Mouse (Mus musculus): ENCODE results near the gene Gm49630. TPM values are rescaled to one million over a fixed set of nuclear protein-coding genes. Genes with fewer than 3 reads are reported as not detected.
"Not testable (repeated sequence)": the region's sequence is repeated elsewhere in the genome, so short reads cannot be mapped to it uniquely, and the experiment has no call there.

Gene Gm49630
- not detected in 2 replicates for polyA plus RNA-seq (2011; ENCODE audit: insufficient read depth, insufficient read length, low replicate concordance, missing spikeins)

DNA sequence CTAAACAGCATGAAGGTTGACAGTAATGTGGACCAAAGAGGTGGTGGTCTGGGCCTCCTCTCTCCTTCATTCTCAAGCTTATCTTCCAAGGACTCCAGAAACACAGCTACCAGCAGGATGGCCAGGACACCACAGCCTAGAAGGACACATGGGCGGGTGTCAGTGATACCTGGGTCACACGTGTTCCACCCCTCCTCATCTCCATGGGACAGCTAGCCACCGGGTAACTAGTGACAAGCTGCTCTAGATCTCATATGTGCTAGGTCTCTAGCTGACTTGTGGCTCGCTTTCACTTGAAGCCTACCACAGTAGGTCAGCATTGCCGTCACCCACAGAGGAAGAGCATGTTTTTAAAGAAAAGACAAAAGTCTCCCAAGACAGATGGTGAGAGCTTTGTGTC is at the start of gene Gm49630:
TSS of gene Gm49630 (minus strand) at position 101 of the 400 bp plus-strand sequence.
- H3K4me3 ChIP-seq (replicated peaks; ENCODE audit: control insufficient read depth, low read depth, low read length); H3K4me1 ChIP-seq (ENCODE audit: control insufficient read depth, insufficient read depth, low read length); H3K27ac ChIP-seq (ENCODE audit: control insufficient read depth, insufficient read depth, low read depth, low read length, poor library complexity): not testable (repeated sequence)
- 77% methylated on average over 3 of the region's 5 CpGs for WGBS

DNA sequence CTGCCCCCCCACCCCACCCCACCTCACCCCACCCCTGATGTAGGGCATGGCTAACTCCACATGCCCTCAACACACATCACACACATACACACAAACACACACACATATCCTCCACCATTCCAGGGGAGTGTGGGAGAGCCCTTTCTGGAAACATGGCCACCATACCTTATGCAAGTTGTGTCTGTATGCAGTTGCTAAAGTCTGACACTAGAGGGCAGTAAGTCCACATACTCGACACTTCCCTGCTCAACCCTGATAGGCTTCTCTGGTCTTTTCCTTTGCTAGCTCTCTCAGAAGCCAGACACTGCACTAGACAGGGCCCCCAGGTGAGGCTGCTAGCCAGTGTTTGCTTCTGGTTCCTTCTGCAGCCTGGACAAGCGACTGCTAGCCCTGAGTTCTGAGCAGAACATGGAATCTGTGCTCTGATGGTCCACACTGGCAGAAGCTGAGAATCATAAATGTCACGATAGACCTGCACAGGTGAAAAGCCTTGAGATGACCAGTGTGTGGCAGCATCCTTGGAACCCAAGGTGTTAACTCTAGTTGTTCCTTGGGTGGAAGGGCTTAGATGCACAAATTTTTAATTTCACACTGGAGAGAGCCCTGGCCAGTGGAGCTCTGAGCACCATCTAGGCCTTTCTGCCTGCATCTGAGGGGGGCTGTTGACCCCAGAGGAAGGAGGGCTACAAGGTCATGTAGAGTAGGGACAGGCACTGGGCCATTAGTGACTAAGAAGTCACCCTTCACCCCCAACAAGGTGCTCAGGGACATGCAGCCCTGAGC is 48.6 kb upstream of the Gm49630 start:
- 33% methylated on average over 3 of the region's 3 CpGs for WGBS
- H3K27ac ChIP-seq (ENCODE audit: control insufficient read depth, insufficient read depth, low read depth, low read length, poor library complexity); H3K4me3 ChIP-seq (replicated peaks; ENCODE audit: control insufficient read depth, low read depth, low read length); H3K4me1 ChIP-seq (ENCODE audit: control insufficient read depth, insufficient read depth, low read length): not testable (repeated sequence)
- 0 out of 2 replicates have a peak, but pooled peaks have one; percentile 7 for TF ChIP-seq CTCF (IDR thresholded peaks at IDR 0.05; ENCODE audit: control insufficient read depth, insufficient read depth, low read length)

DNA sequence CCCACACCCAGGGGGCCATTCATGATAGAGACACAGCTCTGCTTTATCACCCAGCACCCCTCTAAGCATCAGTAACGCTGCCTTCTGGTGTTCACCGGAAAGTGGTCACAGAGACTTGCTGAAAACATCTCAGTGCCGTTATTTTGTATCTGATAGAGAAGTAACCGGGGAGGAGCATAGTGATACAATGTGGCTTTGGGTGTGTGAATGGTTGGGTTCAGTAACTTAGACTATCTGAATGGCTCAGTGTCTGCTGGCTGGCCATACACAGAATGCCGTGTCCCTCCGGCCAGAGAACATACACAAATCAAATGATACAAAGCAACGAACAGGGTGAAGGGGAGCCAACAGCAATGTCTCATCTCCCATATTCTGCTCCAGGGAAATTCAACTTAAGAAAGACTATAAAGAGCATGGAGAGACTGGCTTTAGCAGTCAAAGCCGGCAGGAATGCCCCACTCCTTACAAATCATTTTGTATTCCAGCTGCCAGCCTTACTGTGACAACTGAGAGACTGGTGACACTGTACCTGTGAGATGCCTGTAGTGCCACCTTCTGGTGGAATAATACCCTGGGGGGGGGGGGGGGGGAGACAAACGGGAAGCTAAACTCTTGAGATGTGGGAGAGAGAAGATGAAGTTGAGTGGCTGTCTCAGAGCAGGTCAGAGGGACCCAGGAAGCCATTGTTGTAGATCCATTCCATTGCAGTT is 43.0 kb upstream of the Gm49630 start:
- H3K4me3 ChIP-seq (replicated peaks; ENCODE audit: control insufficient read depth, low read depth, low read length); H3K27ac ChIP-seq (ENCODE audit: control insufficient read depth, insufficient read depth, low read depth, low read length, poor library complexity); H3K4me1 ChIP-seq (ENCODE audit: control insufficient read depth, insufficient read depth, low read length): not testable (repeated sequence)
- WGBS: 74% methylated on average over 8 of the region's 9 CpGs

DNA sequence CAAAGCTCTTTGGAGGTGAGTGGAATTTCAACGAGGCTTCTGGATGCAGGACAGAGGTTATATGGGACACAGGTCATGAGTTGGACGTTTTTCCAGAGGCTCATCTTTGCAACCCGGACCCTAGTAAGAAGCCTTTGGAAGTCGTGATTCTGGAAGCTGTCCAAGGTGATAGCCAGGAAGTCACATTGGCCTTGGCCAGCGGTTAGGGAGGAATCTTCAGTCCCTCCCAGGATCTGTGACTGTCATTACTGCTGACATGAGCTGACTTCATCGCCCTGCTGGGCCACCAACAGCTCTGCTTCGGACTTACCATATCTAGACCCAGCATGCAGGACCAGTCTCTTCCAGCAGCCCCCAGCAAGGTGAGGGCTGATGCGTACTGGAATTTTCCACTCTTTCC is 41.6 kb upstream of the Gm49630 start:
- not testable (repeated sequence) for H3K4me1 ChIP-seq (ENCODE audit: control insufficient read depth, insufficient read depth, low read length); H3K27ac ChIP-seq (ENCODE audit: control insufficient read depth, insufficient read depth, low read depth, low read length, poor library complexity); H3K4me3 ChIP-seq (replicated peaks; ENCODE audit: control insufficient read depth, low read depth, low read length)
- 77% methylated on average over 8 of the region's 8 CpGs for WGBS

DNA sequence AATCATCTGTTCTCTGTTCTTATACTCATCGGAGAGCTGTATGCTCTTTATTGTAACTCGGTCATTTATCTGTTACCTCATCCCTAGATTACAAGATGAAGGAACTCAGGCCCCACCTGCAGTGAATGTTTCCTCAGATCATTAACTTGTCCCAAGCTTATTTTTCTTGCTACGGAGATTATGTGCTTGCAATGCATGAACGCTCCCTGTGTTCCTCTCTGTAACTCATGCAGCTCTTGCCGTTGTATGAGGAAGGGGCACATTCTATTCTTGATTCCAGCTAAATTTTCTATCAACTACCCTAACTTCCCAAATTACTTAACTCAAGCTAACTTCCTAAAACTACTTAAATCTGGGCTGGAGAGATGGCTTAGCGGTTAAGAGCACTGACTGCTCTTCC is 28.0 kb upstream of the Gm49630 start:
- 74% methylated on average over 6 of the region's 6 CpGs for WGBS
- not testable (repeated sequence) for H3K4me1 ChIP-seq (ENCODE audit: control insufficient read depth, insufficient read depth, low read length); H3K27ac ChIP-seq (ENCODE audit: control insufficient read depth, insufficient read depth, low read depth, low read length, poor library complexity); H3K4me3 ChIP-seq (replicated peaks; ENCODE audit: control insufficient read depth, low read depth, low read length)

DNA sequence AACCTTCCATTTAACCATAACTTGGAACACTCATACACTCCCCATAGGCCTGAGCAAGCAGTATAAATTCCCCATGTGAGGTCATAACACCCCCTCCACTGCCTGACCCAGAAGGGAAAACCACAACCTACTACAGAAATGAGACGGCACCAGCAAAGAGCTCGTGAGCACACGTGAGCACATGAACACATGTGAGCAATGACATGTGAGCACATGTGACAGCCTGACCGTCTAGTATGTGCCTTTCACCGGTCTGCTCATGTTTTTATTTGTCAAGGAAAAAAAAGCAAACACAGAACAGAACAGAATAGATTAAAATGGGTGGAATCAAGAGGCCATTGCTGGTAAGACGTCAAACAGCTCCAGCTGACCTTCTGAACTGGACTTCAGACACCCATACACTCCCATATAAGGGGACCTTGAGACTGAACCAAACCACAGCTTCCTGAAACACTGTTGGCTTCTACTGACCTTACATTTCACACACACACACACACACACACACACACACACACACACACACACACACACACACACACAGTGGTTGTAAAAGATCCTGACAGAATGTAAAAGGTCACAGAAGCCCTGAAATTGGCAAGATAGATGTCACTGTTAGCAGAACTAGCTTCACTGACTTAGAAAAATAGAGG is 26.5 kb upstream of the Gm49630 start:
- not testable (repeated sequence) for H3K4me1 ChIP-seq (ENCODE audit: control insufficient read depth, insufficient read depth, low read length); H3K27ac ChIP-seq (ENCODE audit: control insufficient read depth, insufficient read depth, low read depth, low read length, poor library complexity); H3K4me3 ChIP-seq (replicated peaks; ENCODE audit: control insufficient read depth, low read depth, low read length)
- 18% methylated on average over 6 of the region's 6 CpGs for WGBS

DNA sequence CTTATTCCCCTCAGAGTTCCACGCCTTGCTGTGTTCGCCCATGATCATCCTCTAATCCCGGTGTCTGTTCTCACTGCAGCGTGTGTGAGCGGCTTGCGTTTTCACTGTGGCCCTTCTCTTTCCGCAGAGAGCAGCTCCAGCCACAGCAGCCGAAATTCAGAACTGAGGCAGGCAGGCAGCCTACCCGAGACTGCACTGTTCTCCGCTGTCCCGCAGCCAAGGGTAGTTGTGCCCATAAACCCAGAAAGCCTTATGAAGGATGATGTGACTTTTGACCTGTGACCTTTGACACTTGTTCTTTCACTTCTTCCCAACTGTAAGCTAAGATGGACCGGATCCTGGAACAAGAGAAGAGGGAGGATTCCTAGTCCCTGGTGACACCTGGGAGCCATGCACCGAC is 25.3 kb upstream of the Gm49630 start:
- H3K27ac ChIP-seq (ENCODE audit: control insufficient read depth, insufficient read depth, low read depth, low read length, poor library complexity); H3K4me3 ChIP-seq (replicated peaks; ENCODE audit: control insufficient read depth, low read depth, low read length); H3K4me1 ChIP-seq (ENCODE audit: control insufficient read depth, insufficient read depth, low read length): not testable (repeated sequence)
- WGBS: 82% methylated on average over 13 of the region's 13 CpGs

DNA sequence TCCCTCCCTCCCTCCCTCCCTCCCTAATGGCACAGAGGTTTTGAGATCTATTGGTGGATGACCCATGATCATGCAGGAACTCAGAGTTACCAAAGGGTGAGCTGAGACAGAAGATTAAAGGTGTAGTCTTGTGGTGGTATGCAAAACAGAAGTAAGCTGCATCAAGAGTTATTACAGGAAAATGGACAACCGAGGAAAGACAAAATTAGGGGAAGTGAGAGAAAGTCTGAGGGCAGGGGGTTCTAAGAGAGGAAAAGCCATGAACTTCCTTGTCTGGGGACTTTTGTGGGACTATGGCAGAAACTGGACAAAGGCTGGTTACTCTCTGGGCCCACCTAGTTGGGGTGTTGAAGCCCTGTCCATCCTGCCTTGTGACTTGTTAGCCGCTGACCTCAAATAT is 24.5 kb upstream of the Gm49630 start:
- no CpG with 5 or more reads among the region's 2 CpGs for WGBS
- H3K27ac ChIP-seq (ENCODE audit: control insufficient read depth, insufficient read depth, low read depth, low read length, poor library complexity): not testable (repeated sequence)

DNA sequence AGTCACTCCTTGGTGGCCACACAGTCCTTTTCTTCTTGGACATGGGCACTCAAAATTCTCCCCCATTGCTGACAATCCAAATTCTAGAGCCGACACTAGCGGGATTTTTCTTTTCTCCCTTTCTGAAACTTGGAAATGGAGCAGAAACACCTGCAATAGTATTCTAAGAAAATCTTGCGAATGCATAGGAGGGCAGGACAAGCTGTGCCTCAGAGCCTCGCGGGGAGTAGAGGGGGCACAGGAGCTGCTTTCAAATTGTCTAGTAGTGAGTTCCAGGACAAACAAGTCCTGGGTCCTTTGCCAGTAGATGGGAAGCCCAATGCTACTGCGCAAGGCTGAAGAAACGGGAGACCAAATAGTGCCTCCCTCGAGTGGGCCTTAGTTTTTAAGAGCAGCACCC is 23.9 kb upstream of the Gm49630 start:
- H3K27ac ChIP-seq (ENCODE audit: control insufficient read depth, insufficient read depth, low read depth, low read length, poor library complexity); H3K4me3 ChIP-seq (replicated peaks; ENCODE audit: control insufficient read depth, low read depth, low read length): not testable (repeated sequence)
- WGBS: 78% methylated on average over 8 of the region's 8 CpGs

More for the DNA sequence above, 24.5 kb upstream of the Gm49630 start:
- not testable (repeated sequence) for H3K4me3 ChIP-seq (replicated peaks; ENCODE audit: control insufficient read depth, low read depth, low read length); H3K4me1 ChIP-seq (ENCODE audit: control insufficient read depth, insufficient read depth, low read length)

DNA sequence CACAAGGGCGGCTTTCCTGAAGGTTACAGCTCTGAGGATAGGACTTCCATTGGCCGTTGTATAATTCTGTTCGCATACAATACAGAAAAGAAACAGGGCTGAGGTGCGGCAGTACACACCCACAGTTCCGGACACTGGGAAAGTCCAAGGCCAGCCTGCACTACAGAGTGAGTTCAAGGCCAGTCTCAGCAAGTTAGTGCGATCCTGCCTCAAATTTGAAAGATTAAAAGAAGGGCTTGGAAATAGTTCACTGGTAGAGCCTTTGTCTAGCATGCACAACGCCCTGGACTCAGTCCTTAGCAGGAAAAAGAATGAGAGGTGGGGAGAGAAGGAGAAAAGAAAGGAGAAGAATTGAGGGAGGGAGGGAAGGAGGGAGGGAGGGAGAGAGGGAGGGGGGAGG is 23.3 kb upstream of the Gm49630 start:
- H3K4me1 ChIP-seq (ENCODE audit: control insufficient read depth, insufficient read depth, low read length); H3K27ac ChIP-seq (ENCODE audit: control insufficient read depth, insufficient read depth, low read depth, low read length, poor library complexity); H3K4me3 ChIP-seq (replicated peaks; ENCODE audit: control insufficient read depth, low read depth, low read length): not testable (repeated sequence)
- WGBS: 82% methylated on average over 7 of the region's 7 CpGs

More for the DNA sequence above, 23.9 kb upstream of the Gm49630 start:
- H3K4me1 ChIP-seq (ENCODE audit: control insufficient read depth, insufficient read depth, low read length): not testable (repeated sequence)

DNA sequence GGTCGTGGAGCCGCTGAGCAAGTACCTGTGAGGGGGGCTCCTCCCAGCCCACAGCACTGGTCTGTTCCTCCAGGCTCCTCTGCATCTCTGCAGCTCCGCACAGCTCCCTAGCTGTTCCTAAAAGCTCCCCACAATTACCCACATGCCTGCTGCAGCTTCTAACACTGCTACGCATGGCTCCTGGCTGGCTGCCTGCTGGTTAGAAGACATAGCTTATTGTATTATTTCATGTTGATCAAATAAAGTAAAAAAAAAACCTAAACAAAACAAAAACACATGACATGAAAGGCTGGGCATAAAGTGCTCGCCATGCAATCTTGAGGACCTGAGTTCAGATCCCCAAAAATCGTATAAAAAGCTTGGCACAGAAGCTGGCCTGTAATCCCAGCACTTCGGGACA is 18.1 kb upstream of the Gm49630 start:
- not testable (repeated sequence) for H3K4me3 ChIP-seq (replicated peaks; ENCODE audit: control insufficient read depth, low read depth, low read length); H3K4me1 ChIP-seq (ENCODE audit: control insufficient read depth, insufficient read depth, low read length); H3K27ac ChIP-seq (ENCODE audit: control insufficient read depth, insufficient read depth, low read depth, low read length, poor library complexity)
- 75% methylated on average over 7 of the region's 7 CpGs for WGBS

DNA sequence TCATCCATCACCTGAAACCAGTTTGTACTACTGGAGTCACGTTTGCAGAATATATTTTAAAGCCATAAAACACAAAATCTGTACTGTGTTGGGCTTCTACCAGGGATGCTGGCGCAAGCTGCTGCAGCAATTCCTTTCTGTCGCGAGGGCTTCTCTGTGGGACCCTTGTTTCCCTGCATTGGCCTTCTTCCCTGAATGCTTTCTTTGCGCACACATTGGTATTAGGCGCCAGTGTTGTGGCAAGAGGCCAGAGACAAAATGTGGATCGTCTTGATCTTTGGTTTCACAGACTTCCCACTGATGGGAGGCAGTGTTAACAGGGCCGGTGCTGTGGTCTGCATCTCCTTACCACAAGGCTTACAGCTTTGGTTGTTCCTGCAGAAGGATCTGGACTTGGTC is 17.2 kb upstream of the Gm49630 start:
- not testable (repeated sequence) for H3K4me1 ChIP-seq (ENCODE audit: control insufficient read depth, insufficient read depth, low read length); H3K27ac ChIP-seq (ENCODE audit: control insufficient read depth, insufficient read depth, low read depth, low read length, poor library complexity); H3K4me3 ChIP-seq (replicated peaks; ENCODE audit: control insufficient read depth, low read depth, low read length)
- WGBS: 69% methylated on average over 8 of the region's 8 CpGs

DNA sequence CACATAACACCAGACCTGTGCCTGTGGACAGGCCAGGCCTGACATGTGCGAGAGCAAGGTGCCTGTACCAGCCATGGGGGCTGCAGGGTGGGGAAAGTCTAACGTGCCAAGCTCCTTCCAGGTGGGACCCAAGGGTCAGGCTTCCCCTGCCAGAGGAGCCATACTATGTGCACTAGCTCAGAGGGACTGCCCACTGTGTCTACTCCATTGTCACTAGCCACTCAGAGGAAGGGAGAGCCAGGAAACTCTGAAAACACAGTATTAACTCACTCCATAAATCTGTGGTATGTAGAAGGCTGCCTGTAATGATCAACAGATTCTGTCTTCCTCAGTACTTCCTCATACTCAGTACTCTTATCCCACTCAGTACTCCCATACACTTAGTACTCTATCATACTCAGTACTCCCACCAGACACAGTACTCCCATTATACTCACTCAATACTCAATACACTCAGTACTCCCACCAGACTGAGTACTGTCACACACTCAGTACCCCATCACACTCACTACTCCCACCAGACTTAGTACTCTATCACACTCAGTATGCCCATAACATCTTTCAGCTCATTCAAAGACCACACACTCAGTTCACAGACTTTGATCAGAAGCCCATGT is 16.7 kb upstream of the Gm49630 start:
- not testable (repeated sequence) for H3K4me1 ChIP-seq (ENCODE audit: control insufficient read depth, insufficient read depth, low read length); H3K27ac ChIP-seq (ENCODE audit: control insufficient read depth, insufficient read depth, low read depth, low read length, poor library complexity); H3K4me3 ChIP-seq (replicated peaks; ENCODE audit: control insufficient read depth, low read depth, low read length)
- no CpG with 5 or more reads among the region's 2 CpGs for WGBS
